Mouse (Mus musculus) adrenal gland, adult 18-20 months (tissue): ENCODE measurements around the gene Scai. TPM values are rescaled to one million over a fixed set of nuclear protein-coding genes. Genes with fewer than 3 reads are reported as not detected.
A peak's percentile ranks its signal among the peaks of the same experiment; 100 is the strongest.
"Not testable (repeated sequence)": the region's sequence is repeated elsewhere in the genome, so short reads cannot be mapped to it uniquely, and the experiment has no call there.

ENCODE experiments used
- DNase-seq, 2 experiments: peaks; one replicate each; pipeline ENCODE4 v3.0.0; 2021 to 2022; ENCODE audit warnings: low spot score in 2 of 2
- long read RNA-seq, 2 experiments: library from polyadenylated mRNA; stranded (forward); transcript quantifications; one replicate each; pipeline ENCODE4 v2.0.0; 2021
- total RNA-seq, 2 experiments: library from RNA; stranded (reverse); gene quantifications; 1 replicate in 1 of 2; 2 replicates in 1 of 2; pipeline ENCODE4 v1.2.3; 2021

Gene Scai
- total RNA-seq, result 1 to 10 TPM; 5.5 to 6.2 TPM
- long read RNA-seq, experiment 1, full-length matches to known transcripts, result 2 of 3 reads
- long read RNA-seq, experiment 1, partial matches to known transcripts, result 1 of 3 reads
- long read RNA-seq, experiment 1, other reads (novel, unspliced or antisense), result 0 of 3 reads
- long read RNA-seq, experiment 2, result 0 reads

DNA sequence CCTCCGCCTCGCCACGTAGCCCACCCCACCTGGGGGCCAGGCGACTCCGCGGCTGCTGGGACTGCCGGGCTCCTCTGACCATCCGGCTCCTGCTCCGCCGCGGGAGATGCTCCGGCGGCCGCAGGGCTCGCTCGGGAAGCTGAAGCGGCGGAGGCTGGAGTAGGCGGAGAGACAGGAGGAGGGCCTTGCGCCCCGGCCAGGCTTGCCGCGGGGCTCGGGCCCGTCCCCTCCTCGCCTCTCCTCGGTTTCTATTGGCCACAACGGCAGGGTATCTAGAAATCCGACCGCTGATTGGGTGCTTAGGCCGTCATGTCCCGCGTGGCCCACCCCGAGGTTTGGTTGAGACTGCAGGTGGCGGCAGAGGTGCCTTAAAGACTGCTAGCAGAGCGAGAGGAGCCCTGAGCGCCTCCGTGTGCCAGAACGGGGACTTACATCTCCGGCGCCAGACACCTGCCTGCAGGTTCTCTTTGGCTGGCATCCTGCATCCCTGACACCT, at the start of gene Scai:
Gene Scai (minus strand): TSS at position 174 of the 496 bp plus-strand sequence.
- peak; percentile 89 to 90 for DNase-seq

DNA sequence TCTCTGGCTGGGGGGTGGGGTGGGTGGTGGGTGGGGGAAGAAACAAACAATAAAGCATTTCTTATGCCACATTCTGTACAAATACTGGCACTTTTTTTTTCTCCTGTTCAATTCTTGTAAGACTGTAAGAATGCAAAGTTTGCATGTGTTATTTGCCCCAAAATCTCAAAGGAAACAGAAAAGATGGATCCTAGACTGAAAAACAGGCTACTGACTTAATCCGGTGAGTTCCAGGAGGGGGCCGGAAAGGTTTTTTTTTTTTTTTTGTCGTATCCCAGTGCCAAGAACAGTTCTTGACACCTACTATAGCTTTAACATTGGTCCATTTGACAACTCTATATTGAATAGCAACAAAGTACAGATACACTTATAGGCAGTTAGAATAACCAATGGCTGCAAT, 36.2 kb upstream of the Scai start:
- DNase-seq, result no peak

DNA sequence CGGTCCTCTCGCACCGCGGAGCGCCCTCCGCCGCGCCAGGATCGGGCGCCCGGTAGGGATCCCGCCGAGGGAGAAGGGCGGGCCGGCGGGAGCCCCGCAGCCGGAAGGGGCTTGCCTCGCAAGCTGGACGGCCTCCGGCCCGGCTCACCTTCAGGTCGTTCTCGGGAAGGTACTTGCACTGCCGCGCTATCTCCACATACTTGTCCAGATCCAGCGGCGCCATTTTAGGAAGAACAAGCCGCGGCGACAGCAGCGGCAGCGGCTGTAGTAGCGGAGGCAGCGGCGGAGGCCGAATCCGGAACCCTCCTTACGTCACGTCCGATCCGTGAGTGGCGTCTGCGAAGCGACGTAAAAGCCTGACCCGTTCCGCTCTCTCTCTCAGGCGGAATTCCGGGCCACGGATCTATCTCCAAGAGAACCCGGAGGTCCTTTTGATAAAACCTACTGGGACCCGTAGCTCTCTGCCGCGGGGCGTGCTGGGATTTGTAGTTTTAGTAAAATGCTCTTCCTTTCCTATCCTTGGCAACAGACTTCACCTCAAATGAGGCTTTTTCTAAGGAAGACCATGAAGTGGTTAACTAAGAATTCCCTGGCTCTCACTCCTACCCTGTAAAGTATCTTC, 35.6 kb upstream of the Scai start, which contains the start of gene Ppp6c:
Gene Ppp6c (minus strand): TSS at position 433 of the 622 bp plus-strand sequence.
- DNase-seq, result peak; percentile 77 to 86

DNA sequence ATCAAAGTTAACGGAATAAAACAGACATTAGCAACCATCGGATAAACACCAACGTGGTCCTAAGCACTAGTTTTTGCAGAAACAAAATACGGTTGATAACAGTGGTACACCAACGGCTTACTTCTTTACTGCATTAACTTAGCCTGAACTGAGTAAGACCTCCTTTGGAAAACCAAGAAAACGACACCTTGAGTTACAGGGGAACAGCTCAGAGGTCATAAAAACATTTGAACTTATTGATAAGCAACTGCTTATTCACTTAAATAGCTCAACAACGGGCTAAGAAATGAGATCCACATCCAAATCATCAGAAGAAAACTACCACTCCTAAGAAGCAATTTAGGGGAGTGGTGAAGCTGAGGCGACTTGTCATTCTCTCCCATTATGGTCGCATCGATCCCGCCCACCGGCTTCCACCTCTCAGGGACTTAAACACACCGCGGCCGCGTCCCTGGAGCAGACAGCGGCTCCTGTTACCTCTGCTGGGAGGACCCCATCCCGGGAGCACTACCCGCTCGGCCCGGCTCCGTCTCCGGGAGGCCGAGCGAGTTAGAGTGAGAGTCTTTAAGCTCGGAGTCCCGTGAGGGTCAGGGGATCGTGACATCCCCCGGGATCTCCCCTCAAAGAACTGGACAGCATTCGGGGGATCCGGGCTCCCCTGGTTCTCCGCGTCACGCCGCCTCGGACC, 34.9 kb upstream of the Scai start:
- DNase-seq, result not testable (repeated sequence)

DNA sequence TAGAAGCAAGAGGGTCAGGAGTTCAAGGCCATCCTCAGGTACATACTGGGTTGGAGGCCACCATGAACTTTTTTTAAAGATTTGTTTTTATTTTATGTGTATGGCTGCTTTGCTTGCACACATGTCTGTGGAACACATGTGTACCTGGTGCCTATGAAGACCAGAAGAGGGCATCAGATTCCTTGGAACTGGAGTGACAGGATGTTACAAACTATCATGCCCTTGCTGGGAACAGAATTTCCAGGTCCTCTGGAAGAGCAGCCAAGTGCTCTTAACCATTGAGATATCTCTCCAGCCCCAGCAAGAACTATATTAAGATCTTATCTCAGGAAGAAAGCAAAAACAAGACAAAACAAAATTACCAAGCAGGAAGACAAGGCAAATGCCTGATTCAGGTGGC, 34.1 kb upstream of the Scai start:
- no peak for DNase-seq

DNA sequence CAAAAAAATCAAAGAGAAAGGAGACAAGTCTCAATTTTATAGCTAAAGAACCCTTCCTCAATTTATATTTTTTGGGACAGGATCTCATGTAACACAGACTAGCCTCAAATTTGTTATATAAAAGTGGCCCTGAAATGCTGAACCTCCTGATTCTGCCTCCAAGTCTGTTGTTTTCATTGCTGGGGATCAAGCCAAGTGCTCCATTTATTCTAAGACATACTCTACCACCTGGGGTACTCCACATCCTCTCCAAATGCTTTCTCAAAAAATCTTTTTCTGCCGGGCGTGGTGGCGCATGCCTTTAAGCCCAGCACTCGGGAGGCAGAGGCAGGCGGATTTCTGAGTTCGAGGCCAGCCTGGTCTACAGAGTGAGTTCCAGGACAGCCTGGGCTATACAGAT, 29.5 kb upstream of the Scai start:
- DNase-seq, result no peak

DNA sequence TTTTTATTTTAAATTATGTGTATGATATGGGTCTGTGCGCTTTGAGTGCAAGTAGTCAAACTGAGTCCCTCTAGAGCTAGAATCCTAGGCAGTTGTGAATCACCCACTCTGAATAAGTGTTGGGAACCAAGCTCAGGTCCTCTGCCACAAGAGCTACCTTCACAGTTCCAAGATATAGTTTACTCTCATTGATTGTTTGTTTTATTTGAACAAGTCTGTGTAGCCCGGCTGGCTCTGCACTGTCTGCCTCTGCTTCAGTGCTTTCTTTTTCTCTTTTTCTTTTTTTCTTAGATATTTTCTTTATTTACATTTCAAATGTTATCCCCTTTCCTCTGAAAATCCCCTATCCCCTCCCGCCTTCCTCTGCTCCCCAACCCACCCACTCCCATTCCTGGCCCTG, 28.5 kb upstream of the Scai start:
- DNase-seq, result no peak

DNA sequence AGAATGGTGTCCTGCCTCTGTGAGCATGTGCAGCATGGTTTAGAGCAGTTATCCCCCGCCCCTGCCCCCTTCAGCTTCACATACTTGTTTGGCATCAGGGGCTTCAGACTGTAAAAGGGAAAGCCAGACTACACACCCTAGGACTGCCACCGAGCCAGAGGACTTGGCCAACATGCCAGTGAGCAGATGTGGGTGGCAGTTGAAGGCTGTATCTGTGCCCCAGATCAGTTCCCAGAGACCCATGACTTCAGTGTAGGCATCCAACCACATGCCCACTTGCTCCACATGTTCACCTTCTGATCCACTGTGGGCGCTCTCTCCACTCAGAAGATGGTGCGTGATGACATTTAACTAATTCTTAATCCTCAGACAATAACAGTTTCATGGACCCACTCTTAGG, 26.6 kb upstream of the Scai start:
- no peak for DNase-seq

DNA sequence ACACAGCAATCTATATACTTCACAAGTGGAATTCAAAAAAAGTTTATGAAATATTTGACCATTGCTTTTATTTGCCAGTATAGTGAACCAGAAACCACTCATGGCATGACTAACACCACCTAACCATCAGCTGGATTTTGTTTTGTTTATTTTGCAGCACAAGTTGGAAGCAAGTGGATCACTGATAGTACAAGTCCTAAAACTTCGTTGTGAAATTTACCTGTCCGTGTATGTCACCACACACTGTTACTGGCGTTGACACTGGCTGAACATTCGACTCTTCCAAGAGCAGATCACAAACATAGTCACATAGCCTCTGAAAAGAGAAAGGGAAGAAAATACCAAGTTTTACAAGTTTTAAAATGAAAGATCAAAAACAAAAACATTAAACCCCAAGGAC, 20.2 kb upstream of the Scai start:
- no peak for DNase-seq

DNA sequence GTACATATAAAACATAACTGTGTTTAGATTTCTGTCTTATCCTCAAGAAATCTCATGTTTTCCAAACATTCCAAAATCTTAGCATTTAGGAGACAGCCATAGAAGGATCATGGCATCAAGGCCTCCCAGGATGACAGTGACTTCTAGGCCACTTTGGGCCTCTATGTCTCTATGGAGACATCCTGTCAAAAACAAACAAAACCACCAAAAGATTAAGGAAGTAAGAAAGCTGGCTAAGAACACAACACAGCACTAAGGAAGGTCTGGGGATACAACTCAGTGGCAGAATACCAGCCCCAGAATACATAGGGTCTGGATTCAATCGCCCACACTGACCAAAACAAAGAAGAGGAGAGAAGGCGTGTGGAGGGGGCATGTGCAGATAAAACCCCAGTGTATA, 12.8 kb upstream of the Scai start:
- no peak for DNase-seq

DNA sequence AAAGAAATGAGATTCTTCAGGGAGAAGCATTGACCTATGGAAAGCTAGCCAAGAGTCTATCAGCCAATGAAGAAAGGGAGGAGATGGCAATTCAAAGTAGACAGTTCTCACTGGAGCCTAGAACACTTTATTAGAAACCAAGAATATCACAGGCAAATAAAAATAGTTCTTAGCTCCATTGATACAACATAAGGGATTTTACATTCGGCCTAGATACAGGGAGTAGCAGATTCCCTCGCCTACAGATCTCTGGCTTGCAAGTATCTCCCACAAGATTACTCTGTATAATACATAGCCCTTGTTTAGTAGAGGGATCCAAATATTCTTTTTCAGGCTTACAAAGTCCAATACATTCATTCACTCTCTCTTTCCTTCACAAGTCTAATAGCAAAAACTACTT, 4.3 kb upstream of the Scai start:
- DNase-seq, result no peak

DNA sequence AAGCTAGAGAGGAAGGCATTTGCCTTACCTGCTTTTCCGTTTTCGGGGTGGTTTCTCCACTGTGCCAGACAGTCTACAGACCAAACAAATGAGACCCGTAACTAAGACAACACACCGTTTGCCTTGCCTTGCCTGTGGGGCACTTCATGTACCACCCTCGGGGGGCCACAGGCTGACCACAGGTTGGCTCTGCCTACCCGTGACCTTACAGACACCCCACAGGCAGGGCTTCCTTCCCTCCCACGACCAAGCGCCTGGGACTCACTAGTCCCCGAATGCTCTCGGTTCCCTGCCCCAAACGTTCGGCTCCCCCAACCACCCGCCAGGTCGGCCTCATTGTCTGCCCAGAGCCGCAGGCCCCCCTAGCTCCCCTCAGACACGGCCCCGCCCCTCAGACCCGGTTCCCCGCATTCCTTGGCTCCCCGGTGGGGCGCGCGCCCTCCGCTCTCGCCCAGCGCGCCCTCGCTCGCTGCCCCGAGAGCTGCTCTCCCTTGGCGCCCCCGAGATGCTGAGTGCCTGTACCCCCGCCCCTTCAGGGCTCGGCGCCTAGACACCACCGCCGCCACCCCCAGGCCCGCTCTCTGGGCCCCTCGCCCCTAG, 473 bp downstream of the Scai start:
- DNase-seq, result no peak

DNA sequence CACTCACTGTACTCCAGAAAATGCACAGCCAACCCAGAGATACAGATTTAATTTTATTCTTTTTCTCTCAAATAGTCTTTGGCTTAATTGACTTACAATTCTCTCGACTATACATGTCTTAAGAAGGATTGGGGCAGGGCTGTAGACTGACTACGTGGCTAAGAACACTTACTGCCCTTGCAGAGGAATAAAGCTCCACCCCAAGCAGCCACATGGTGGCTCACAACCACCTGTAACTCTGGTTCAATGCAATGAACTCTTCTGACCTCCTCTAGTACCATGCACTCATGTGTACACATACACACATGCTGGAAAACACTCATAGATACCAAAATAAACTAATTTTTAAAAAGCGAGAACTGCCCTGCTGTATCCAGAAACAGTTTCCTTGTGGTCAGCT, 4.6 kb downstream of the Scai start:
- DNase-seq, result no peak

DNA sequence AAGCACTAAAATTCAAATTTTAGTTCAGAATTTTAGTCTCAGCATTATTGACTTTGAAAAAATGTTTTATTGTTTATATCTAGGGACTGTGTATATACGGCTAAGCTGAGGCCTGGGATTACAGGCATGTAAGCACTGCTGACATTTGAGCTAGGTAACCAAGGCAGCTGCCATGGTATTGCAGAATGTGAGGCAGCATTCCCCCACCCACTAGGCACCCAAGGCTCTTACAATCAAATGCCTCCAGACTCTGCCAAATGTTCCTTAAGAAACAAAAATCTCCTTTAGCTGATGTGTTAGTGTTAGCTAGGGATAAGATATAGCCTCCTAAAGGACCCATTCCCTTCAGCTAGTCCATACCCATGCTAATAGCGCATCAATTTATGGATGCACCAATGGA, 6.9 kb downstream of the Scai start:
- DNase-seq, result no peak

DNA sequence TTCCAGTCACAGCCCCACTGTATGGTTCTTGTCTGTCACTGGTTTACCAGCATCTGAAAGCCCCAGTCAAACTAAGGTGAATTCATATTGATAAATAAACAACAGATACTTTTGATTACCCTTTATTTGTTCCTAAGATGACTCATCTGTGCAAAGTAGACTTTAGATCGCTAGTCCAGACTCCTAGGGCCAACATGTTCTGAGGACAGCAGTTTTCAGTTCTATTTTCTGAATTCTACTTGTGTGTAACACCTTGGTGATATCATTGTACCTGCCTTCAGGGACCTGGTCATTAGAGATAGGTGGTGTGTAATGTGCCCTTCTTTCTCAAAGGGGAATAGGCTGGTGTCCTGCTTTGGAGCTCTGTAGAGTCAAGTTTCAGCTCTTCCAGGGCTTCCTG, 29.5 kb downstream of the Scai start:
- no peak for DNase-seq

DNA sequence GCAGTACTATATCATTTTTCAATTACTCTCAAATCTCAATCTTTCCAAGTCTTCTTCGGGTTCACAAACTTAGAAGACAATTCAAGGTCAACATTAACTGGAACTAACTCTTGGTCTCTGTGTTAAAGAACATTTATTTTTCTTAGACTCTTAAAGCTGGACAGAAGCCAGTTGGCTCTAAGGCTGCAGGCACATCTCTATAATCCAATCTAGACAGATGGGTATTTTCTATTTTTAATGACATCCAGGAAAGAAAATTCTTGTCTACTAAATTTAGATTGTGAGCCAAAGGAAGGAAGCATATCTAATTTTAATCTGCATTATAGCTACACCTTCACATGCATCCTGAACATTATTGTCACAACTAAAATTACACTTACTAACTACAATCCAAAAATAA, 32.6 kb downstream of the Scai start:
- DNase-seq, result no peak

DNA sequence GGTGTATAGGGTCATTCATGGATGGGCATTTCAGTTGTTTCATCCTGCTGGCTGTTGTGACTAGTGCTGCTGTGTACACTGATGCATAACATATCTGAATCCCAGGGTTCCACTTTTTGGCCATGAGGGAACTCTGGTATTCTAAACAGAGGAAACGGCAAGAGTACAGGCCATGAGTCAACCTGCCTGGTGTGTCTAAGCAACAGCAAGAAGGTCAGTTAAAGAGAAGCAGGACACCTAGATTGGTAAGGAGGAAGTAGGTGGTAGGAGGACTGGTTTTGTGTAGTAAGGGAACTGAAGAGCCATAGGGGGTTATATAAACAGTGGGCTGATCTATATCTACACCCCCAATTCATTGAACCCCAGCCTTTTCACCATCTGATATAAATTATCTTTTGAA, 33.7 kb downstream of the Scai start:
- DNase-seq, result no peak

DNA sequence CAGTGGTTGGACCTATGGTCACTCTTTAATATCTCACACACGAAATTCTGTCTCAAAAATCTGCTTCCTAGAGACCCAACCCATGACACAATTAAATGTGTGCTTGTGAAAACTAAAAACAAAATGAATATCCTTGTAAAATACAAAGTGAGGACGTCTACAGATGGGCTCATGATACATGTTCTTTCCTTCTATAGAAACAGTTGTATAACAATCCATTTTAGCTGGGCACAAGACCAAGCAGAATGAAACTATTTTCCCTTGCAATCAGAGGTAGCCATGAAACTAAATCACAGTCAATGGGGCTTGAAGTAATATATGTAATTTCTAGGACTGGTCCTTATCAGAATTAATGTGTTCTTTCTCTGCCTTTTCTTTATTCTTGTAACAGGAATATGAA, 39.6 kb downstream of the Scai start:
- DNase-seq, result no peak

DNA sequence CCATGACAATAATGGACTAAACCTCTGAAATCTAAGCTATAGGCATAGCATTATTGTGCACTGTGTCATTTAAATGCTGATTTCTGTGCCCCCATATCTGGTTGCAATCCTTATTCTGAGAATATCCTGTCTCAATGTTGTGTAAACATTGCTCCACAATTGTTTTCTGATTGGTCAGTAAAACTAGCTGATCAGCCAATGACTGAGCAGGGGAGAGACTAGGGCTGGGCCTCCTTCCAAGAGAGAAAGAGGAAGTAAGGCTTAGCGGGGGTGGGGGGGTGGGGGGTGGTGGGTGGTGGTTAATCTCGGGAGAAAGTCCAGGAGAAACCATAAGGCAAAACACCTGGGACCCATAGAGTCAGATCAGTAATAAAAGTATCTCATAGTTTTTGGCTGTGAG, 42.5 kb downstream of the Scai start:
- DNase-seq, result no peak

DNA sequence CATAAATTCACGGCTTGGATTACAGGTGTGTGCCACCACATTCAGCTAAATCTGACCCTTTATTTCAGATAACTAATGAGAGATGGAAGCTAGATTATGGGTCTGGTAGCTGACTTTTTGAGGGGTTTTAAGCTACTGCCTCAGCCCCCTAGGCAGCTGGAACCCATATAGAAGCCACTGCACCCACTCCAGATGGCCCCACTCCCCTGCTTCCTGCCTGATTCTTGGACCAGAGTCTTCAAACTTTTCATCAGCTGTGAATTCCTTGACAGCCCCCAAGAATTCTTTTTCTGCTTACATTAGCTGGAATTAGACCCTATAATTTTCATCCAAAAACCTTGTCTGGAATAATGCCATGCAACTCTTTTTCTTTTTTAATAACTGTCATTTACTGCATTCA, 44.1 kb downstream of the Scai start:
- no peak for DNase-seq

DNA sequence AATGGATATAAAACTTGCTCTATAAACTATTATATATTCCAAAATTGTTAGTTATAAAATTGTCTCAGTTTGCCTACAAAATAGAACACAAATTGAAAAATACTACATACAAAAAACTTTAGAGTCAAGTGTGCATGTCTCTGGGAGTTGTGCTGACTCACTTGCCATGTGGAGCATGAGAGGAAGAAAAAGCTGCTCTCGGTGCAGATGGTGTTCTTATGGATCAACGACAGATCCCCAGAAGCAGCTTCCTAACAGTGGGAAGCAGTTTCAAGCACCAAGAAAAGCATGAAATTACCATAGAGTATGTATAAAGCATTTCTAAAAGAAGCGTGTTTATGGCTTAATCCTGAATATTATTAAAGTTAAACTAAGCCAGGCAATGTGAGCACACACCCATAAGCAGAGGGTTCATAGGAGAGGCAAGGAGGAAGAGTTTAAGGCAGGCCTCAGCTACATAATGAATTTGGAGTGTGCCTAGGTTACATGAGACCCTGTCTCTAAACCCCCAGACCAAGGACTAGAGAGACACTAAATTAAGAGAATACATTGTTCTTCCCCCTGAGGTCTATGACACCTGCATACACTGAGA, 48.1 kb downstream of the Scai start:
- no peak for DNase-seq
